Mouse (Mus musculus) neutrophil, adult 65 days (primary cell): ENCODE measurements around the gene Zmynd10. TPM values are rescaled to one million over a fixed set of nuclear protein-coding genes. Genes with fewer than 3 reads are reported as not detected.

Source experiments
- total RNA-seq: library from RNA; stranded (reverse); gene quantifications from 2 replicates; pipeline ENCODE4 v1.2.4, GENCODE M21; 2023

Zmynd10 gene
- total RNA-seq, result not detected in 2 replicates

DNA sequence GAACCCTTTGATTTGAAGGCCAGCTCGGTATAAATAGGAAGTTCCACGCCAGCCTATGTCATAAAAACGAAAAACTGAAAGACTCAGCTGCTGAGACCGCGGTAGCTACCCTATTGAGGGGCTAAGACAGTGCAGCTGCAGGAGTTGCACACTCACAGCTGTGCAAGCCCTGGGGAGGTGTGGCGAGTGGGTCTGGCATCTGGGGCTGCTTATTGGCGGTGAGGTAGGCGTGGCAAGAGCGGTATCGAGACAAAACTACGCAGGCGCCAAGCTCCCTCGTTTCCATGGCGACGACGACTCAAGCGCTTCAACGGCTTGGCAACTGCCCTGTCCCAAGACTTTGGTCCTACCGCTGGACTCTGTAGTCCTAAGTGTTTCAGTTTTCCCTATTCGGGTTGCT lies at the start of gene Zmynd10:
Gene Zmynd10, plus strand, starts transcription at position 273 of the 400 bp plus-strand sequence.

DNA sequence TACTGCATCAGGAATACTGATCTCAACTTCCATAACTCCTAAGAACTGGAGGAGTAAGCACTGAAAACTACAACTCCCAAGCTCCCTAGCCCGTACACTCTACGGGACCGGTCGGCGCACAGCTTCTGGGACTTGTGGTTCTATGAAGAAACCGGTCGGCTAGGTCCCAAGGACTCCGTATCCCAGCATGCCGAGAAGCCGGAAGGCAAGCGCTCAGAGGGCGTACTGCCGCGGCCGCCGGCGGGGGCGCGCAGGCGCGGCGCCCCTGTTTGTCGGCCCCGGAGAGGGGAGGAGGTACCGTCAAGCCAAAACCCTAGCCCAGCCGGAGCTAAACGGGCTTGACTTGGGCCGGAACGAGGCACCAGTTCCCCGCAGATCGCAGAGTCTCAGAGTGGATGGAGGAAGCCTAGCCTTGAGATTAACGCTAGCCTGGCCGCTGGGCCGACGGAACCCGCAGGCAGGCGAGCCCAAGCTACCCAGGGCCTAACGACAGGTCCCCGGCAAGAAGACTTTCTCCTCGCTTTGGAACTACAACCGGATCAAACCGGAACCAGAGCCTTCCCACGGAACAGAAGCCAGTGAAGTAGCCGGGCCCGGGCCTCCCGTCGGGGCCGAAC lies 13.2 kb upstream of the Zmynd10 start, which contains the start of gene Tmem115:
Gene Tmem115, plus strand, starts transcription at position 155 of the 617 bp plus-strand sequence.

DNA sequence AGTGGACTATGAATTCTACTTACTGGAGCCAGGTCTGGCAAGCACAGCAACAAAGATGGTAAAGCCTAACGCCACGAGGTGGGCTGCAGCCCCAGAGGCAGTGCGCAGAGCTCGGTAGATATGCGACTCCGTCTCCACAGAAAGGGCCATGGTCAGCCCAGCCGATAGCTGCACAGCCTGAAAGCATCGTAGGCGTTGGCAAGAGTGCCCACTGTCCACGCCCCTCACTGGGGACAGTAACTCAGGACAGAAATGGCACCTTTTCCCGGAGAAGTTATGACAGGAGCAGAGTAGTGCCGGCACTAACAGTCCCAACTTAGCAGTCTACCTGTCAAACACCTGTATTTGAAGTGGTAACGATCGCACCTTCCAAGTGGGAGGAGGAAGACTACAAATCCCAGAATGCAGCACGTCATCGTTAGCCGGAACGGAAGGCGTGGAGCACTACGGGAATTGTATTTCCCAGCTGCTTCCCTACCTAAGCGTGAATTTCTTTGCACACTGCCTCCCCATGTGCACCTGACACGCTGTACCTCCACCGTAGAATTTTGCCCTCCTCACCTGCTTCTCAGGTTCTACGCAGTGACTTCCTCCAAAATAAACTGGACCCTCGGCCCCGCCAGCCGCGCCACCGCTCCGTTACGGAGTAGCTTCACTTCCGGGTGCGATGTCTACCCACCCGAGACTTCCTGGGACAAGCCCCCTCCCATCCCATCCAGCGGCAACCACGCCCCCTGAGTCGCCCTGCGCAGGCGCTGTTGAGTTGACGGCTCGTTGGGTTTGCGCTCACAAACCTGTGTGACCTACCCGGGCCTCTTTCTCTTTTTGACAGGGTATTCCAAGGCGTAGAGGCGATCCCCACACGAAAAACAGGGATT lies 5.4 kb upstream of the Zmynd10 start, which contains the start of the genes Cyb561d2 and Nprl2:
Gene Cyb561d2, minus strand, starts transcription at position 720 of the 878 bp plus-strand sequence.
Gene Nprl2, plus strand, starts transcription at position 753 of the 878 bp plus-strand sequence.

DNA sequence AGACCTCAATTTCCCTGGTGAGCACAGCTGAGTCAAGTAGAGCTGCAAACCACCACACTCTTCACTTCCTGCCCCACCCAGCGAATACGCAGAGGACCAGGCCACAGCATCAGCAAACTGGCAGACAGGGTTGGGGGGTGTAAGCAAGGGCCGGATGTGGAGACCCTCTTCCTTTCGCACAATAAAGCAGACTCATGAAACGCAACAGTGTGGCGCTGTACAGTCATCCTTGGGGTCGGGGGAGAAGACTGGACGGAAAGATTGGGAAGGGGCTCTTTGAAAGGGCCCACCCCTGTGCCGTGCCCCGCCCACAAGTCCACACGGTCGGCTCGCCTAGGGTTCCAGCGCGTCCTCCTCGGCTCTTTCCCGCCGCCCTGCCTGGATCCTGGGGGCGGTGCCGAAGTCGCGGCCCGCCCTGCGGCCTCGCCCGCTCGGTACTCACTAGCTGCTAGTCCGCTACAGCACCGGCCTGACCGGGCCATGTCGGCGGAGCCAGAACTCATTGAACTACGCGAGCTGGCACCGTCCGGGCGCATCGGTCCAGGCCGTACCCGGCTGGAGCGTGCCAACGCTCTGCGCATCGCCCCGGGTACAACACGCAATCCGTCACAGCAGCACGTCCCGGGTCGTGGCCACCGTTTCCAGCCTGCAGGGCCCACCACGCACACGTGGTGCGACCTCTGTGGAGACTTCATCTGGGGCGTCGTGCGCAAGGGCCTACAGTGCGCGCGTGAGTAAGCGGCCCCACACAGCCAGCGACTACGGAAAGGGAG lies 4.2 kb downstream of the Zmynd10 start, which contains the start of gene Rassf1:
Gene Rassf1, plus strand, starts transcription at position 439 of the 773 bp plus-strand sequence.

DNA sequence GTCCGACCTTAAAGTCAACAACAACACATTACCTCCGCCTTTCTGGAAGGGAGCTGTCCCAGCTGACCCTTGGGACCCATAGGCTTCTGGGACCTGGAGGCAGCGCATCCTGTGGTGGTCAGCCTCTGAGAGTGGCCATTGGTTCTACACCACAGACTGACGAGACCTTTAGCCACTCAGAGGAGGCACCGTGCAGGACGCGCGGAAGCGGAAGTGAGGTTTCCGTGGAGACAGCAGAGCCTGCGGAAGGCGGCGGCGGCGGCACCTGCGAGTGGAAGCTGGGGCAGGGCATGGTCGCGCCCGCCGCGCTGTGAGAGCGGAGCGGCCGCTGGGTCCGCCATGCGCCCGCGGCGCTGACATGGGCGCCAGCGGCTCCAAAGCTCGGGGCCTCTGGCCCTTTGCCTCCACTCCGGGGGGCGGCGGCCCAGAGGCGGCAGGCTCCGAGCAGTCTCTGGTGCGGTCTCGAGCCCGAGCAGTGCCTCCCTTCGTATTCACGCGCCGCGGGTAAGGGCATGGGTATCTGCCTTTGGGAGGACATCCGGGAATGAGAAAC lies 16.0 kb downstream of the Zmynd10 start, which contains the start of gene Tusc2:
Gene Tusc2, plus strand, starts transcription at position 227 of the 553 bp plus-strand sequence.

DNA sequence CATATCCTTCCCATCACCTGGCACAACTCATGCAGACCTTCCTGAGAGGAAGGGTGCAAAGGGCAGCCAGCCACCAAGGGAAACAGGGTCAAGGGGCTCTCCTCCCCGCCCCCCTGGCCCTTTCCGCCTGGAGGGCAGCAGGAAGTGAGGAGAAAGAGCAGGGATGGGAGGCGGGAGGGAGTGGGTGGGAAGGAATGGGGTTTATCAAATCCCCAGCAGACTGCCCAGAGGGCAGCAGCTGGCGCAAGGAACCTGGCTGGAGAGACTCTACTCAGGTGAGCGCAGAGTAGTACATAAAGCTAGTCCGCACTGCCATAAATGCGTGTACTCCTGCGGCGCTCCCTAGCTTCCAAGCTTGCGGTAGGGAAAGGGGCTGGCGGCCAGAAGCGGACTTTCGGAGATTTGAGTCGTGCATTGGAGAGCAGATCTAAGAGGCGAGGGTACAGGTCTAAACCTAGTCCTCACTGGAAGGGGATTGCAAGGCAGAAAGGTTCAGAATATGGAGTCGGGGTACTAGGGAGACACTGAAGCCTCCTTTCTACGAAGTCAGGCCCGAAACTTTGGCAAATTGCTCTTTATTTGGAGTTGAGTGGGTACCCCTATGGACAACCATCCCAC lies 20.7 kb downstream of the Zmynd10 start, which contains the start of gene Hyal2:
Gene Hyal2, plus strand, starts transcription at position 244 of the 618 bp plus-strand sequence.

DNA sequence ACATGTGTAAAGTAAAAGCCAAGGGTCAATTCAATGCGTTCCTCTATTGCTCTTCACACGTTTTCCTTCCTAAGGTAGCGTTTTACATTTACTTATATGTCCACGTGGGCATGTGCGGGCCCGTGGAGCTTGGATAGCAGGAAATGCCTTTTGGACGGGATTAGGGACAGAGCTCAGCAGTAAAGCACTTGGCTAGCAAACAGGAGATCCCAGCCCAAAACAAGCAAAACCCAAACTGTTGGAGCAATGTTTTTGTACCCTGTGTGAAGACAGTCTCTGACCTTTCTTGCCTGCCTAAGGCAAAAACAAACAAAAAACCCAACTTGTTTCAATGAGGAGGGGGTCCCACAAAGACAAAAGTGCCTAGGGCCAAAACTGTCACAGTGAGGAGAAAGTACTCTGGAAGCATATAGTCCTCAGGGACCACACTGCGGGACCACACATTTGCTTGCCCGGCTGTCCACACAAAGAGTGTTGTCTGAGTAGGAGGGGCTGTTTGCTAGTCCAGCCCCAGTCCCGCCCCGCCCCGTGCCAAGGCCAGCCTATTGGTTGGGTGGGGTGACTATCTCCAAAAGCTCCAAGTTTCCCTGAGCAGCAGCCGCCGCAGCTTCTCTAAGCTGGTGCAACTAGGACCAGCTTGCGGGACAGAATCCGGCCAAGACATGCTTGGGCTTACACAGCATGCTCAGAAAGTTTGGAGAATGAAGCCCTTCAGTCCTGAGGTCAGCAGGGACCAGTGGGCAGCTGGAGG lies 29.4 kb downstream of the Zmynd10 start, which contains the start of gene Hyal1:
Gene Hyal1, plus strand, starts transcription at position 571 of the 751 bp plus-strand sequence.

DNA sequence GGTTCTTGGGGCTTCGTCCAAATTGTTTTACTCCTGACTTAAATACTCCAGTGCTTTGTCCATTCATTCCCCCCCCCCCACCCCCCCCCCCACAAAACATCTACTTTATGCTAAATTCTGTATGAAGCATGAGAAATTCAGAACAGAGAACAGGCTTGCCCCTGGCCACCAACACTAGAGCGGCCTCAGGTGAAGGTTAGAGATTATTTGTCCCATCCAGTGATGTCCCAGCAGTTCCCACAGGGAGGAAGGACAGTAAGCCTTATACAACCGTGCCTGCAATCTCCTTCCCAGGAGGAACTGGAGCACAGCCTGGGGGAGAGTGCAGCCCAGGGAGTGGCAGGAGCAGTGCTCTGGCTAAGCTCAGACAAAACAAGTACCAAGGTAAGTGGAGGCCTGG lies 31.5 kb downstream of the Zmynd10 start, which contains the start of gene Naa80:
Gene Naa80, plus strand, starts transcription at position 301 of the 400 bp plus-strand sequence.

DNA sequence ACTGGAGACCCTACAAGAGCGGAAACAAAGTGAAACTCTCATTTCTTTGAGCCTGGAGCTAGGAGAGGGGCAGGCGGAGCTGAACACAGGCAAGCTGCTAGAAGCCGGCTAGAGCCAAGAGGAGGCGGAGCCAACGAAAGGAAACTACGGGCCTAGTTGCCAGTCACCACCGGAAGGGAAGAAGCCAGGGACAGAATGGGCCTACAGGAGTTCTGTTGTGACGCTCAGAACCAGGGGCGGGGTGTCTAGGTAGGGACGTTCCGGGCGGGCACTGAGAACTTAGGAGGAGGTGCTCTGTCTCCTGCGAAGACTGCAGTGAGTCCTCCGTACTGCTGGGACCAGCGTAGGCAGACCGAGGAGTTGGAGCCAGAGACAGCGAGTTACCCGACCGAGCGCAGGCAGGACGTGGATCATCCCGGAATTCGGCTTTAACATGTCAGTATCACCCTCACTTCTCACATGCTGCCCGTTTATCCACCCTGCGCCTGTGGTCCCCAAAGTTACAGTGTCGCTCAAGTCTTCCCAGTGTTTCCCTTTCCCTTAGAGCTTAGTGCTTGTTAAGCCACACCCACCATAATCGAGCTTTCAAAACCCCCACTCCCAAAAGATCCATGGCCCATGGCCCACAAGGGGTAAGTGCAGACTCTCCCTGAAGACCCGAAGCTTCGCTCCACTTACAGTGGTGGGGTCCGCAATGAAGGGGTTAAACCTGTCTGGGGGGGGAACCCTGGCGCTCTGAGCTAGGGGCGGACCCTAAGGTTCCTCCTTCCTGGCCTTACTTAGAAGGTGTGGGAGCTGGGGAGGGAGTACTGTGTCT lies 33.6 kb downstream of the Zmynd10 start, which contains the start of gene Hyal3:
Gene Hyal3, plus strand, starts transcription at position 318 of the 817 bp plus-strand sequence.

DNA sequence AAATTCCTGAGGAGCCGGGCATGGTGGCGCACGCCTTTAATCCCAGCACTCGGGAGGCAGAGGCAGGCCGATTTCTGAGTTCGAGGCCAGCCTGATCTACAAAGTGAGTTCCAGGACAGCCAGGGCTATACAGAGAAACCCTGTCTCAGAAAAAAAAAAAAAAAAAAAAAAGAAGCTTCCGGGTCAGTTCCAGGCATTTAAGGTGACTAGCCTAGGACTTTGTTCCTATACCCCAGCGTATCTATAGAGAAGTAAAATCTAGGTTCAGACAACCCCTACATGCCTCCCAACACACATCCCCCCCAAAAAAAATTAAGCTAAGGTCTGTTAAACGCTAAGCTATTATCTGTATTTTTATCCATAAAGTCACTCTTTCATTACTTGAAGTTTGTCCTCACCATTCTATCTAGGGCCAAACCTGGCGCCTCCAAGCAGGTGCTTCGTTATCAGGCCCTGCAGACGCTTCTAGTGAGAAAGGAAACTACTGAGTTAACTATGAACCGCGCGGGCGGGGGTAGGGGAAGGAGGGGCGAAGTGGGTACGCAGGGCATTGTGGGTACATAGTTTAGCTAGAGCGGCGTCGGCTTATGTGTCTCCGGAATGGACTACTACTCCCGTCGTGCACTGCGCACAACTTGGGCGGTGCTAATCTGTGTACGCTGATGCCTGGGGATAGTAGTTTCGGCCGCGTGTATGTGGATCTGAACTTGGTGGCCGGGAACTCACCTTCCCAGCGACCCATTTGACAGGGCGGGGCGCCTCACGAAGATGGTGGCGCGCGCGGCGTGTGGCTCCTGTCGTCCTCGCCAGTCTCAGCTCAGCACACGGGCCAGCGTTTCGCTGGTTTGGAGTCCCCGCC lies 40.1 kb downstream of the Zmynd10 start, which contains the start of gene Ifrd2:
Gene Ifrd2, plus strand, starts transcription at position 669 of the 859 bp plus-strand sequence.

Other genes starting within 250 kb of the Zmynd10 start
- gene Hemk1, start 208.9 kb upstream of the Zmynd10 start, total RNA-seq, result 4.8 and 6.3 TPM in 2 replicates
- gene 6430571L13Rik, start 206.7 kb upstream of the Zmynd10 start, total RNA-seq, result not detected in 2 replicates
- 0.13 and 0.48 TPM in 2 replicates for gene Cacna2d2, start 147.7 kb upstream of the Zmynd10 start, total RNA-seq
- 15.2 and 21.1 TPM in 2 replicates for gene Tmem115, start 13.4 kb upstream of the Zmynd10 start, total RNA-seq
- gene Cyb561d2, start 5.1 kb upstream of the Zmynd10 start, total RNA-seq, result 4.0 and 5.0 TPM in 2 replicates
- 7.0 and 7.2 TPM in 2 replicates for gene Nprl2, start 5.1 kb upstream of the Zmynd10 start, total RNA-seq
- gene Rassf1, start 4.3 kb downstream of the Zmynd10 start, total RNA-seq, result 46.9 and 58.1 TPM in 2 replicates
- 6.6 and 6.7 TPM in 2 replicates for gene Tusc2, start 16.0 kb downstream of the Zmynd10 start, total RNA-seq
- 1.4 and 1.7 TPM in 2 replicates for gene Hyal2, start 20.6 kb downstream of the Zmynd10 start, total RNA-seq
- gene Hyal1, start 29.6 kb downstream of the Zmynd10 start, total RNA-seq, result 1.2 and 2.2 TPM in 2 replicates
- gene Naa80, start 31.6 kb downstream of the Zmynd10 start, total RNA-seq, result 6.3 and 8.5 TPM in 2 replicates
- gene Hyal3, start 33.5 kb downstream of the Zmynd10 start, total RNA-seq, result 0.57 and 1.3 TPM in 2 replicates
- 9.7 and 10.0 TPM in 2 replicates for gene Ifrd2, start 40.3 kb downstream of the Zmynd10 start, total RNA-seq
- 0.27 TPM in 1 of 2 replicates, not detected in the other for gene Sema3b, start 61.9 kb downstream of the Zmynd10 start, total RNA-seq
- 1,061 and 1,167 TPM in 2 replicates for gene Gnai2, start 88.1 kb downstream of the Zmynd10 start, total RNA-seq
- gene Slc38a3, start 122.2 kb downstream of the Zmynd10 start, total RNA-seq, result not detected in 2 replicates
- not detected in 2 replicates for gene Gnat1, start 132.4 kb downstream of the Zmynd10 start, total RNA-seq
- not detected in 2 replicates for gene Sema3f, start 163.2 kb downstream of the Zmynd10 start, total RNA-seq
- 205 and 225 TPM in 2 replicates for gene Rbm5, start 223.7 kb downstream of the Zmynd10 start, total RNA-seq